Mouse (Mus musculus) limb, embryonic 13.5 days (tissue): Measurements from ENCODE around the gene Hfe. TPM values are rescaled to one million over a fixed set of nuclear protein-coding genes. Genes with fewer than 3 reads are reported as not detected.

Source experiments
- microRNA-seq: library from miRNA; unstranded; fragments of <30 nt; microRNA quantifications from one replicate; pipeline ENCODE4, GENCODE M21; 2016
- polyA plus RNA-seq: library from polyadenylated mRNA; unstranded; fragments of >200 nt; fragmentation: Nextera tagmentation; extraction: Ambion mirVana; gene quantifications from 2 replicates; pipeline ENCODE4 v1.2.1, GENCODE M21; 2015

Gene Hfe
- polyA plus RNA-seq, 1 experiment from 2014 or later, result 5.2 TPM

Small RNA genes lying within 50 kb of the gene (microRNA-seq; reads per million reads assigned to microRNA genes)
- gene Gm44314 (not detected), gene Gm44350 (not detected), gene Gm44484 (not detected)

Other genes starting within 250 kb of the Hfe start
- 0.19 and 0.45 TPM in 2 replicates for gene Btn1a1, start 245.0 kb downstream of the Hfe start, polyA plus RNA-seq
- 1.4 and 1.5 TPM in 2 replicates for gene Btn2a2, start 222.0 kb downstream of the Hfe start, polyA plus RNA-seq
- gene Hist1h4h, start 179.8 kb downstream of the Hfe start, polyA plus RNA-seq, result 4.1 and 8.4 TPM in 2 replicates
- 9.3 and 10.0 TPM in 2 replicates for gene Hist1h2af, start 176.9 kb downstream of the Hfe start, polyA plus RNA-seq
- 9.8 and 10.9 TPM in 2 replicates for gene Hist1h3g, start 175.4 kb downstream of the Hfe start, polyA plus RNA-seq
- 0.74 and 1.0 TPM in 2 replicates for gene Hist1h2bh, start 167.5 kb downstream of the Hfe start, polyA plus RNA-seq
- 1.5 and 1.7 TPM in 2 replicates for gene Hist1h3f, start 166.8 kb downstream of the Hfe start, polyA plus RNA-seq
- gene Hist1h4f, start 159.2 kb downstream of the Hfe start, polyA plus RNA-seq, result 1.0 and 1.9 TPM in 2 replicates
- 0.46 and 0.51 TPM in 2 replicates for gene Hist1h1d, start 157.6 kb downstream of the Hfe start, polyA plus RNA-seq
- 8.2 and 8.9 TPM in 2 replicates for gene Hist1h3e, start 148.5 kb downstream of the Hfe start, polyA plus RNA-seq
- 110 and 115 TPM in 2 replicates for gene Hist1h2ae, start 139.6 kb downstream of the Hfe start, polyA plus RNA-seq
- gene Hist1h2bg, start 139.5 kb downstream of the Hfe start, polyA plus RNA-seq, result 11.2 and 14.4 TPM in 2 replicates
- gene Hist1h2bf, start 136.7 kb downstream of the Hfe start, polyA plus RNA-seq, result 9.1 and 16.5 TPM in 2 replicates
- 1.0 and 3.0 TPM in 2 replicates for gene Hist1h2ad, start 136.5 kb downstream of the Hfe start, polyA plus RNA-seq
- gene Hist1h3d, start 135.1 kb downstream of the Hfe start, polyA plus RNA-seq, result 7.8 and 8.4 TPM in 2 replicates
- 126 and 130 TPM in 2 replicates for gene Hist1h4d, start 129.3 kb downstream of the Hfe start, polyA plus RNA-seq
- 2.0 and 2.5 TPM in 2 replicates for gene Hist1h2be, start 89.7 kb downstream of the Hfe start, polyA plus RNA-seq
- 19.9 and 21.1 TPM in 2 replicates for gene Hist1h1e, start 88.3 kb downstream of the Hfe start, polyA plus RNA-seq
- gene Hist1h2ac, start 26.9 kb downstream of the Hfe start, polyA plus RNA-seq, result 1.00 and 1.3 TPM in 2 replicates
- 35.3 and 35.7 TPM in 2 replicates for gene Hist1h2bc, start 26.7 kb downstream of the Hfe start, polyA plus RNA-seq
- gene Hist1h1t, start 15.0 kb downstream of the Hfe start, polyA plus RNA-seq, result 0.36 and 0.43 TPM in 2 replicates
- 9.0 and 10.3 TPM in 2 replicates for gene Hist1h4c, start 12.4 kb downstream of the Hfe start, polyA plus RNA-seq
- gene Hist1h1c, start 28.0 kb upstream of the Hfe start, polyA plus RNA-seq, result 22.0 and 23.8 TPM in 2 replicates
- gene Hist1h3c, start 34.7 kb upstream of the Hfe start, polyA plus RNA-seq, result 17.7 and 20.6 TPM in 2 replicates
- gene Hist1h2bb, start 35.9 kb upstream of the Hfe start, polyA plus RNA-seq, result 2.2 and 3.1 TPM in 2 replicates
- gene Hist1h2ab, start 40.3 kb upstream of the Hfe start, polyA plus RNA-seq, result 47.8 and 56.8 TPM in 2 replicates
- gene Hist1h3b, start 41.4 kb upstream of the Hfe start, polyA plus RNA-seq, result 14.7 and 16.3 TPM in 2 replicates
- gene Hist1h4b, start 46.2 kb upstream of the Hfe start, polyA plus RNA-seq, result 7.2 and 13.5 TPM in 2 replicates
- 0.65 TPM in 1 of 2 replicates, not detected in the other for gene Hist1h4a, start 50.4 kb upstream of the Hfe start, polyA plus RNA-seq
- 11.8 and 14.9 TPM in 2 replicates for gene Hist1h3a, start 51.5 kb upstream of the Hfe start, polyA plus RNA-seq
- gene Hist1h1a, start 52.8 kb upstream of the Hfe start, polyA plus RNA-seq, result 4.3 and 6.0 TPM in 2 replicates
- gene Trim38, start 59.1 kb upstream of the Hfe start, polyA plus RNA-seq, result not detected in 2 replicates
- gene Slc17a2, start 96.1 kb upstream of the Hfe start, polyA plus RNA-seq, result not detected in 2 replicates
- gene Slc17a3, start 128.6 kb upstream of the Hfe start, polyA plus RNA-seq, result 0.20 and 0.29 TPM in 2 replicates
- not detected in 2 replicates for gene Slc17a1, start 156.9 kb upstream of the Hfe start, polyA plus RNA-seq
- 0.06 TPM in 1 of 2 replicates, not detected in the other for gene Slc17a4, start 204.2 kb upstream of the Hfe start, polyA plus RNA-seq
- gene Hist1h2ba, start 223.3 kb upstream of the Hfe start, polyA plus RNA-seq, result not detected in 2 replicates
- not detected in 2 replicates for gene Hist1h2aa, start 223.6 kb upstream of the Hfe start, polyA plus RNA-seq